8 mouse cellular contexts compared by ENCODE assay signal in genomic region chr2:104493951-104494800, GRCm38 (mm10). TPM values are rescaled to one million over a fixed set of nuclear protein-coding genes. Genes with fewer than 3 reads are reported as not detected.
DNase-seq lines count a peak whose midpoint lies in the region; ATAC-seq lines count a peak whose summit lies in the region.

Hipk3 (minus strand) TSS chr2:104494446.

- peak; percentile 86 for DNase-seq in ZHBTc4 (ENCODE audit: low read depth, low spot score)
- peak; percentile 79 to 84 for DNase-seq in gastrocnemius, adult 8-10 months (ENCODE audit: low spot score in 2 of 2)
- peak; percentile 84 for DNase-seq in induced T-regulatory cell, adult 2 months (ENCODE audit: low read depth)
- peak; percentile 56 to 60 for DNase-seq in left cerebral cortex, adult 9 months (ENCODE audit: low spot score in 2 of 2)
- DNase-seq in right cerebral cortex, postnatal 14 days = peak; percentile 77
- peak; percentile 71 to 85 for DNase-seq in urinary bladder, postnatal 36 days (ENCODE audit: low spot score in 2 of 2)

- ATAC-seq in common myeloid progenitor, adult 5-6 weeks (replicated peaks; ENCODE audit: low read depth, poor library complexity, severe bottlenecking) = peak; percentile 74
- peak; percentile 74 for ATAC-seq in megakaryocyte progenitor cell, adult 5-6 weeks (replicated peaks; ENCODE audit: poor library complexity)

RNA-seq across cellular contexts. Expression of gene Hipk3, which starts in this region (rescaled TPM):
- total RNA-seq in common myeloid progenitor, adult 5-6 weeks (2017) = 31.3 and 35.2 TPM in 2 replicates
- total RNA-seq in gastrocnemius, adult 8-10 months (2022) = 100 to 1,000 TPM; 264 to 309 (median 281) TPM
- 52.1 and 52.7 TPM in 2 replicates for total RNA-seq in megakaryocyte progenitor cell, adult 5-6 weeks (2015)
- 36.9 and 40.1 TPM in 2 replicates for total RNA-seq in megakaryocyte progenitor cell, adult 5-6 weeks (2017)

Comparison
In these comparisons a context has a peak if more than half of its experiments do, and no peak if none do; other contexts are left out.
1. Peak in every context shown above with its lines: DNase-seq and ATAC-seq.